Mouse (Mus musculus) lung, postnatal 14 days (tissue): ENCODE data around the gene Sec24a.
"Not testable (repeated sequence)": the region's sequence is repeated elsewhere in the genome, so short reads cannot be mapped to it uniquely, and the experiment has no call there.

Experiments used
- DNase-seq: peaks from one replicate; pipeline ENCODE4 v3.0.0; 2021

The Sec24a gene

GRCm38 (mm10) chr11:51763213-51763907 lies at the start of gene Sec24a, which contains the start of gene Sar1b:
TSS of gene Sec24a (minus strand) at chr11:51763634.
TSS of gene Sar1b (plus strand) at chr11:51763687.
- DNase-seq, result peak; percentile 85

- DNase-seq, result no peak
Measured at GRCm38 (mm10) chr11:51812022-51812546, 48.6 kb upstream of the Sec24a start.

GRCm38 (mm10) chr11:51811230-51811629 lies 47.8 kb upstream of the Sec24a start:
- no peak for DNase-seq

- peak; percentile 59 for DNase-seq
Measured at GRCm38 (mm10) chr11:51809632-51810224, 46.3 kb upstream of the Sec24a start.

- no peak for DNase-seq
Measured at GRCm38 (mm10) chr11:51807108-51807879, 43.9 kb upstream of the Sec24a start.

GRCm38 (mm10) chr11:51805221-51805981 lies 42.0 kb upstream of the Sec24a start:
- DNase-seq, result peak; percentile 80

GRCm38 (mm10) chr11:51800634-51801325 lies 37.3 kb upstream of the Sec24a start:
- DNase-seq, result no peak

- no peak for DNase-seq
Measured at GRCm38 (mm10) chr11:51796272-51796671, 32.8 kb upstream of the Sec24a start.

- no peak for DNase-seq
Measured at GRCm38 (mm10) chr11:51790662-51791061, 27.2 kb upstream of the Sec24a start.

- DNase-seq, result not testable (repeated sequence)
Measured at GRCm38 (mm10) chr11:51789735-51790134, 26.3 kb upstream of the Sec24a start.

GRCm38 (mm10) chr11:51785926-51786325 lies 22.5 kb upstream of the Sec24a start:
- DNase-seq, result peak; percentile 81

- no peak for DNase-seq
Measured at GRCm38 (mm10) chr11:51782721-51783120, 19.3 kb upstream of the Sec24a start.

- DNase-seq, result no peak
Measured at GRCm38 (mm10) chr11:51780773-51781267, 17.4 kb upstream of the Sec24a start.

- DNase-seq, result no peak
Measured at GRCm38 (mm10) chr11:51777478-51777877, 14.0 kb upstream of the Sec24a start.

- no peak for DNase-seq
Measured at GRCm38 (mm10) chr11:51775507-51775906, 12.1 kb upstream of the Sec24a start.

GRCm38 (mm10) chr11:51768296-51768695 lies 4.9 kb upstream of the Sec24a start:
- DNase-seq, result no peak

- no peak for DNase-seq
Measured at GRCm38 (mm10) chr11:51767579-51768220, 4.3 kb upstream of the Sec24a start.

GRCm38 (mm10) chr11:51764816-51765215 lies 1.4 kb upstream of the Sec24a start:
- DNase-seq, result no peak

GRCm38 (mm10) chr11:51763955-51764354 lies 521 bp upstream of the Sec24a start:
- DNase-seq, result no peak

- DNase-seq, result no peak
Measured at GRCm38 (mm10) chr11:51761241-51761640, 2.2 kb downstream of the Sec24a start.

- peak; percentile 9 for DNase-seq
Measured at GRCm38 (mm10) chr11:51759941-51760657, 3.3 kb downstream of the Sec24a start.
